Mouse (Mus musculus) hindbrain, postnatal 0 days (tissue): ENCODE measurements around the gene Apex1. TPM values are rescaled to one million over a fixed set of nuclear protein-coding genes. Genes with fewer than 3 reads are reported as not detected.

Experiments used
- ATAC-seq: fragments of 200-750 bp; cut with Nextera tagmentation; 2 replicates; pipeline ENCODE4 v1.8.0; 2017; ENCODE audit warnings: mild to moderate bottlenecking, moderate TSS enrichment, moderate library complexity
- DNase-seq: peaks from one replicate; pipeline ENCODE4 v3.0.0-alpha.2; 2015; ENCODE audit warnings: low spot score
- H3K27ac ChIP-seq: fragments of 300-500 bp; sonication (generic); 2 replicates; pipeline ENCODE4 v1.5.1; 2014; ENCODE audit warnings: mild to moderate bottlenecking
- H3K27me3 ChIP-seq: fragments of 300-500 bp; sonication (generic); 2 replicates; pipeline ENCODE4 v1.6.1; 2014; ENCODE audit warnings: low read length, mixed read lengths; ENCODE audit not compliant: insufficient read depth
- H3K36me3 ChIP-seq: fragments of 300-500 bp; sonication (generic); 2 replicates; pipeline ENCODE4 v1.6.1; 2014; ENCODE audit warnings: low read length, mixed read lengths; ENCODE audit not compliant: insufficient read depth
- H3K4me1 ChIP-seq: fragments of 300-500 bp; sonication (generic); 2 replicates; pipeline ENCODE4 v1.6.1; 2014; ENCODE audit warnings: antibody characterized with exemption, low read length, mixed read lengths; ENCODE audit not compliant: insufficient read depth
- H3K4me2 ChIP-seq: fragments of 300-500 bp; sonication (generic); 2 replicates; pipeline ENCODE4 v1.6.1; 2014; ENCODE audit warnings: low read depth, mild to moderate bottlenecking, low read length, moderate library complexity, mixed read lengths
- H3K4me3 ChIP-seq: fragments of 300-500 bp; sonication (generic); 2 replicates; pipeline ENCODE4 v1.5.1; 2014; ENCODE audit warnings: low read length
- H3K9ac ChIP-seq: fragments of 300-500 bp; sonication (generic); replicated peaks from 2 replicates; pipeline ENCODE4 v1.6.1; 2014; ENCODE audit warnings: mild to moderate bottlenecking, low read length, moderate library complexity, mixed read lengths
- H3K9me3 ChIP-seq: fragments of 300-500 bp; sonication (generic); 2 replicates; pipeline ENCODE4 v1.6.1; 2016; ENCODE audit warnings: low read length, mixed read lengths
- CTCF ChIP-seq: IDR thresholded peaks from 2 replicates; pipeline ENCODE4 v1.5.1; 2016; ENCODE audit warnings: antibody characterized with exemption, control low read depth, low read depth
- WGBS: fragments of 180-500 bp; shearing (Covaris S2); extraction: QIAGEN DNeasy Blood & Tissue Kit; methylation state at CpG from one replicate; pipeline ENCODE4 v1.1.7; 2014; 5-methylcytosine and 5-hydroxymethylcytosine counted together
- polyA plus RNA-seq: library from polyadenylated mRNA; unstranded; fragments of >200 nt; fragmentation: Nextera tagmentation; extraction: Ambion mirVana; gene quantifications from 2 replicates; pipeline ENCODE4 v1.2.1, GENCODE M21; 2015
- total RNA-seq: library from RNA; depleted of rRNA; stranded (reverse); fragments of >200 nt; gene quantifications from 2 replicates; pipeline ENCODE4 v1.2.3, GENCODE M21; 2014; rRNA removed

Gene Apex1
- total and polyA plus RNA-seq, 2 experiments from 2014 or later, result 70.2 to 145 TPM

- Histone ChIP-seq H3K9me3 (no peaks in the 10 kb centered on the region), H3K4me1 (no peaks in the 10 kb centered on the region), H3K9ac (no peak overlapping the region), H3K27me3 (no peaks in the 10 kb centered on the region), H3K4me2 (0 out of 2 replicates have a peak overlapping the region, but pooled peaks have one; percentile 1), H3K36me3 (no peaks in the 10 kb centered on the region), H3K27ac (no peak overlapping the region), H3K4me3 (no peak overlapping the region)
- peak; percentile 49; the same call in 1 of the 2 replicates for ATAC-seq
- WGBS, result 14% methylated on average over 9 of the region's 9 CpGs
- DNase-seq, result peak; percentile 18
- 0 out of 2 replicates have a peak, but pooled peaks have one; percentile 19 for TF ChIP-seq CTCF
Observed at GRCm38 (mm10) chr14:50976674-50977073, 51.9 kb downstream of the Apex1 start.

Other genes with a start within 250 kb of the Apex1 start
- not detected in 2 replicates for gene Olfr747, start 231.8 kb upstream of the Apex1 start, total RNA-seq
- not detected in 2 replicates for gene Olfr747, start 231.8 kb upstream of the Apex1 start, polyA plus RNA-seq
- gene Olfr748, start 217.6 kb upstream of the Apex1 start, total RNA-seq, result not detected in 2 replicates
- not detected in 2 replicates for gene Olfr748, start 217.6 kb upstream of the Apex1 start, polyA plus RNA-seq
- gene Olfr749, start 179.9 kb upstream of the Apex1 start, total RNA-seq, result not detected in 2 replicates
- gene Olfr749, start 179.9 kb upstream of the Apex1 start, polyA plus RNA-seq, result not detected in 2 replicates
- gene Ttc5, start 139.4 kb upstream of the Apex1 start, total RNA-seq, result 90.8 and 91.6 TPM in 2 replicates
- 95.3 and 95.8 TPM in 2 replicates for gene Ttc5, start 139.4 kb upstream of the Apex1 start, polyA plus RNA-seq
- gene Ccnb1ip1, start 117.2 kb upstream of the Apex1 start, total RNA-seq, result not detected in 2 replicates
- gene Ccnb1ip1, start 117.2 kb upstream of the Apex1 start, polyA plus RNA-seq, result 0.09 and 0.15 TPM in 2 replicates
- gene Parp2, start 117.1 kb upstream of the Apex1 start, total RNA-seq, result 19.7 and 21.1 TPM in 2 replicates
- 36.2 and 36.6 TPM in 2 replicates for gene Parp2, start 117.1 kb upstream of the Apex1 start, polyA plus RNA-seq
- gene Tep1, start 54.4 kb upstream of the Apex1 start, total RNA-seq, result 4.3 and 5.6 TPM in 2 replicates
- 3.4 and 3.5 TPM in 2 replicates for gene Tep1, start 54.4 kb upstream of the Apex1 start, polyA plus RNA-seq
- 2.4 and 3.7 TPM in 2 replicates for gene Klhl33, start 27.5 kb upstream of the Apex1 start, total RNA-seq
- 2.9 and 4.0 TPM in 2 replicates for gene Klhl33, start 27.5 kb upstream of the Apex1 start, polyA plus RNA-seq
- 71.4 and 80.9 TPM in 2 replicates for gene Osgep, start 75 bp upstream of the Apex1 start, total RNA-seq
- gene Osgep, start 75 bp upstream of the Apex1 start, polyA plus RNA-seq, result 72.4 and 82.7 TPM in 2 replicates
- 53.3 and 69.1 TPM in 2 replicates for gene Pip4p1, start 5.9 kb downstream of the Apex1 start, total RNA-seq
- 102 and 103 TPM in 2 replicates for gene Pip4p1, start 5.9 kb downstream of the Apex1 start, polyA plus RNA-seq
- 16.7 and 19.1 TPM in 2 replicates for gene Pnp, start 6.1 kb downstream of the Apex1 start, total RNA-seq
- 17.5 and 18.2 TPM in 2 replicates for gene Pnp, start 6.1 kb downstream of the Apex1 start, polyA plus RNA-seq
- gene Gm49342, start 19.5 kb downstream of the Apex1 start, total RNA-seq, result 0.47 and 16.3 TPM in 2 replicates
- not detected in 2 replicates for gene Gm49342, start 19.5 kb downstream of the Apex1 start, polyA plus RNA-seq
- 1.2 TPM in 1 of 2 replicates, not detected in the other for gene Pnp2, start 31.0 kb downstream of the Apex1 start, total RNA-seq
- gene Pnp2, start 31.0 kb downstream of the Apex1 start, polyA plus RNA-seq, result 1.2 and 1.3 TPM in 2 replicates
- 0.21 TPM in 1 of 2 replicates, not detected in the other for gene Rnase10, start 82.8 kb downstream of the Apex1 start, total RNA-seq
- gene Rnase10, start 82.8 kb downstream of the Apex1 start, polyA plus RNA-seq, result not detected in 2 replicates
- not detected in 2 replicates for gene Rnase9, start 116.9 kb downstream of the Apex1 start, total RNA-seq
- gene Rnase9, start 116.9 kb downstream of the Apex1 start, polyA plus RNA-seq, result not detected in 2 replicates
- gene Rnase11, start 125.2 kb downstream of the Apex1 start, total RNA-seq, result not detected in 2 replicates
- gene Rnase11, start 125.2 kb downstream of the Apex1 start, polyA plus RNA-seq, result not detected in 2 replicates
- gene Rnase12, start 132.7 kb downstream of the Apex1 start, total RNA-seq, result not detected in 2 replicates
- 0.29 TPM in 1 of 2 replicates, not detected in the other for gene Rnase12, start 132.7 kb downstream of the Apex1 start, polyA plus RNA-seq
- not detected in 2 replicates for gene Olfr750, start 149.5 kb downstream of the Apex1 start, total RNA-seq
- gene Olfr750, start 149.5 kb downstream of the Apex1 start, polyA plus RNA-seq, result 0.05 and 0.14 TPM in 2 replicates
- gene Rnase4, start 166.1 kb downstream of the Apex1 start, total RNA-seq, result 22.9 and 34.1 TPM in 2 replicates
- 17.6 and 19.0 TPM in 2 replicates for gene Rnase4, start 166.1 kb downstream of the Apex1 start, polyA plus RNA-seq
- 0.18 and 1.9 TPM in 2 replicates for gene Ang, start 166.2 kb downstream of the Apex1 start, total RNA-seq
- 2.9 and 3.9 TPM in 2 replicates for gene Ang, start 166.2 kb downstream of the Apex1 start, polyA plus RNA-seq
- gene Eddm3b, start 189.5 kb downstream of the Apex1 start, total RNA-seq, result not detected in 2 replicates
- not detected in 2 replicates for gene Eddm3b, start 189.5 kb downstream of the Apex1 start, polyA plus RNA-seq
- 0.52 and 1.3 TPM in 2 replicates for gene Rnase6, start 198.9 kb downstream of the Apex1 start, total RNA-seq
- 1.0 TPM in 2 replicates for gene Rnase6, start 198.9 kb downstream of the Apex1 start, polyA plus RNA-seq
- gene Rnase1, start 221.8 kb downstream of the Apex1 start, total RNA-seq, result 0.16 and 0.18 TPM in 2 replicates
- 1.6 and 2.4 TPM in 2 replicates for gene Rnase1, start 221.8 kb downstream of the Apex1 start, polyA plus RNA-seq
- not detected in 2 replicates for gene Rnase2b, start 237.3 kb downstream of the Apex1 start, total RNA-seq
- not detected in 2 replicates for gene Rnase2b, start 237.3 kb downstream of the Apex1 start, polyA plus RNA-seq